Mouse (Mus musculus) c-Kit-positive CD71-positive TER-119-negative erythroid progenitor cells, embryonic 14.5 days (primary cell): ENCODE results near the gene Nav2.

Experiments
- DNase-seq: peaks from one replicate; pipeline ENCODE4 v3.0.0-alpha.2; 2013; ENCODE audit warnings: low read depth

The Nav2 gene

DNA sequence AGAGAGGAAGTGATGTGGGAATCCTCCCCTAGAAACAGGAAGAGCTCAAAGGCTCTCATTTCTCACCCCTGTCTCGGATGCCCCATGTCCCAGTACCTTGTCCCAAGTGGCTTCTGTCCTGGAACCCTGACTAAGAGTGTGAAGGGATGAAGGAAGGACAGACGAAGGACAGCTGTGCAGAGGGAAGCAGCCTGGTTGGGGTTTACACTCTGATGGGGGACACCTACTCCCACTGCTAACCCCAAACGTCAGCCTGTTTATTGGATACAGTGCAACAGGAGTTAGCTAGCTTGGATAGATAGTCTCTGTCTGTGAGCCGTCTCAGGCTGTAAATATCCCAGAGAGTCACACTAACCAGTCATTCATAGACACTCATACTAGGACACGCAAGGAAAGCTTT, 460.1 kb downstream of the Nav2 start:
- no peak for DNase-seq

- DNase-seq = no peak
Observed at GRCm38 (mm10) chr7:49369006-49369405, 460.5 kb downstream of the Nav2 start.

- DNase-seq = no peak
Observed at GRCm38 (mm10) chr7:49369809-49370473, 461.4 kb downstream of the Nav2 start.

GRCm38 (mm10) chr7:49371345-49371744, 462.8 kb downstream of the Nav2 start:
- DNase-seq = no peak

DNA sequence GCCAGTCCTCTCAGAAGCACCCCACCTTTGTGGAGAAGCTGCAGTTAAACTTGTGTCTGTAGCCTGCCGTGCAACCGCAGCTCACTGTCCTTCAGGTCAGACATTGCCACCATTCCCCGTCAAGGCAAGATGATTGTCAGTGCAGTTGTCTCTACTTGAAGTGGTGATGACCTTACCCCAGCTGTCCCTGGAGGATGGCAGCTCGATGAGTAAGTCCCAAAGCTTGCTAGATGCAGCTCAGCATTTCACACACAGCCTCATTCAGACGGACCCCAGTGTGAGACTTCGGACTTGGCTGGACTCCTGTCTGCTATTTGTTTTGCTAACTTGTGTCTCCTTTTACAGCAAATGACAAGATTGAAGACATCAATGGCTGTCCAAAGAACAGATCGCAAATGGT, 463.5 kb downstream of the Nav2 start:
- DNase-seq = no peak

DNA sequence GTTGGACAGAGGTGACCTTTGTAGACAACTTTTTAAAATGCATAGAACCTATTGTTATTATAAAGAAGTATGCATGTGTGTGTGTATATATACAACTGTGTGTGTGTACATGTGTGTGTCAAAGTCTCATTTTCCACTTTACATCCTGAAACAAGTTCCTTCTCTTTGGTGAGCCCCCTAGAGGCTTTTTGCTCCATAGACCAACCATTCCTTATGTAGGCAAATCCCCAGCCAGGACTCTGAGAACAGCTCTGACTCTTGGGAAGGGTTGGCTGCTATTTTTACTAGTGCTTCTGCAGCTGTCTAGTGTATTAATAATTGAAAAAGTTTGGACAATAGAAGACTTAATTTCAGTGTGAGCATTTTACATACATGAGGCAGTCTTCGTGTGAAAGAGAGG, 464.7 kb downstream of the Nav2 start:
- DNase-seq = no peak

GRCm38 (mm10) chr7:49373661-49374060, 465.1 kb downstream of the Nav2 start:
- DNase-seq = no peak

- DNase-seq = no peak
Observed at GRCm38 (mm10) chr7:49375499-49375974, 467.0 kb downstream of the Nav2 start.

DNA sequence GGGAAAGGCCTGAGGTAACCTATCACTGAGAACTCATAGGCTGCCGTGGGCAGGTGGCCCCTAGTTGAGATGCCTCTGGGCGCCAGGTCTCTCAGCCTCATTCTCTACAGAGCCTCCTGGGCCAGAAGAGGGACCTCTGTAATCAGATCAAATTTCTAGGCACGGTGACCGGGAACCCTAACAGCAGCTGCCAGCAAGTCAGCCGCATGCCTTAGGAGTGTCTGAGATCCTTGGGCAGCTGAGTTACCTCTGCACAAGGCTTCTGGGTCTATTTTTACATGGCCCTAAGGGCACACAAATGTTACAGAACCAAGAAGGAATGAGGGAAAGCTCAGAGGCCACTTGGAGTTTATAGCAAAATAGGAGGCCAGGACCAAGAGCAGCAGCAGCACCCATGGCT, 470.1 kb downstream of the Nav2 start:
- DNase-seq = no peak

- no peak for DNase-seq
Observed at GRCm38 (mm10) chr7:49380940-49381339, 472.4 kb downstream of the Nav2 start.

DNA sequence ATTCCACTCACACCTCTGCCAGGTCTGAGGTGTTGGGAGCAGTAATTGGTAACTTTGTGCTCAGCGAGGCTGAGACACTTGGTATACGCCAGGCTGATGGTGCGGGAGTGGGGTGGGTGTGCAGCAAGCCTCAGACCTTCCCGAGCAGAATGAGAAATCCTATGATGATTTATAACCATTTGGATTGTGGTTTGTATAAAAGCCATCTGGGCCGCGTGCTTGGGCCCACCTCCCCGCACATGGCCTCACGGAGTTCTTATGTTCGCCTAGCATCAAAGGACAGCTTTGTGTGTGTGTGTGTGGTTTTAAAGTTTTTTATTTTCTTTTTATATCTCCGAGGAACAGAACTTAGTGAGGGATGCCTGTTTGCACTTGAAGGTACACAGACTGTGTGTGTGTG, 474.4 kb downstream of the Nav2 start:
- no peak for DNase-seq

GRCm38 (mm10) chr7:49388137-49388536, 479.6 kb downstream of the Nav2 start:
- DNase-seq = no peak

GRCm38 (mm10) chr7:49390312-49390711, 481.8 kb downstream of the Nav2 start:
- DNase-seq = no peak

GRCm38 (mm10) chr7:49390829-49391228, 482.3 kb downstream of the Nav2 start:
- DNase-seq = no peak

DNA sequence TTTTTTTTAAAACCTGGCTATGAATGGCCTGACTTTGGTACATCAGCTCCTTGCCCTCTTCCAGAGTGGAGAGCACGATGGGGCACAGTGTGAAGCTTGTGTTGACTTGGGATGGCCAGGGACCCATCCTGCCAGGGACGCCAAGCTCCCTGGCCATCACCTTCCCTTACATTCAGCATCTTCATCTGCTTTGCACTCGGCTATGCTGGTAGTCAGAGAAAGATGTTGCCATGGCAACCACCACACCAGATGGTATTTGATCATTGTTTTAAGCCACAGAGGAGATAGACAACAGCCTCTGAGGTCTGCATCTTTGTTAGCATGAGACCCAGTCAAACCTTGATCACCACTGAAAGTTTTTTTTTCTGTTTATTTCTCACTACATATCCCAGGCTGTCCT, 483.7 kb downstream of the Nav2 start:
- DNase-seq = no peak

DNA sequence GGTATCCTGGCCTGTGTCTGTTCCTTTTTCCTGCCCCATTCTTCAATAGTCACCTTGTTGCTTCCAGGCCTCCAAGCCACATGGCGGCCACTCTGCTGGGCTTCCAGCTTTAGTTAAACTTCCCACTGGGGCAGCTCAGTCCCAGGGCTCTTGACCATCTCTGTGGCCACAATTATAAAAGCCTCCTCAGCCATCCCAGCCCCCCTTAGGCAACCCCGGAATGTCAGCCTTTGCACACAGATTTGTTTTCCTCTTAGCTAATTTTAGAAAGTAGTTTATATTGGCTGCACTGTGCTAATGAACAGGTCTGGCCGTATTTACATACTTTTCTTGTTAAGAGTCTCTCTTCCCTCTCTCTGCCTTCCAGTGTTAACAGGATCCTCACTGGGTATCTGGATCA, 484.3 kb downstream of the Nav2 start:
- DNase-seq = no peak

- no peak for DNase-seq
Observed at GRCm38 (mm10) chr7:49393857-49394256, 485.3 kb downstream of the Nav2 start.

- no peak for DNase-seq
Observed at GRCm38 (mm10) chr7:49396202-49396601, 487.7 kb downstream of the Nav2 start.

DNA sequence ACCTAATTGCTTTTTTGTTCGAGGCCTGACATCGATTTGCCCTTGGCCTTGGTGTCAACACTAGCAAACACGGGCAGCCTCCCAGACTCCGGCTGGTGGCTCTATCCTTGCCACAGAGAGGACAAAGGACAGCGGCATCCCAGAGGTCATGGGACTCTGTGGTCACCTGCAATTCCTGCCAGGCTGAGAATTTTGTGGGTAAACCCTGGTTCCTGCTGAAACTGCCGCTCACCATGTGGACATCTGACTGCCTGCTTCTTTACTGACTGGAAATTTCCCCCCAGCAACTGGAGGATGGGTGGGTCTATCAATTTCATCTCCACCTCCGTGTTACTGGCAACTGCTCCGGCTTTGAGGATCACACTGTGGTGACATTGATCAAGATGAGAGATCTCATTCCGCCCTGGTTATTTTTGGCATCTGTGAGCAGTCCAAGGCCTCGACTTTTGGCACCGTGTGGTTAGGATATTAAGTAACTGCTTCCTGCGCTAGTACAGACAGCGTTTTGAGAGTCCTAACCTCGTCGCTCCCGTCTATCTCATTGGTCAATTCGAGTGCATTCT, 489.0 kb downstream of the Nav2 start:
- no peak for DNase-seq

- no peak for DNase-seq
Observed at GRCm38 (mm10) chr7:49398020-49398516, 489.6 kb downstream of the Nav2 start.

- DNase-seq = peak; percentile 27
Observed at GRCm38 (mm10) chr7:49399314-49399713, 490.8 kb downstream of the Nav2 start.

DNA sequence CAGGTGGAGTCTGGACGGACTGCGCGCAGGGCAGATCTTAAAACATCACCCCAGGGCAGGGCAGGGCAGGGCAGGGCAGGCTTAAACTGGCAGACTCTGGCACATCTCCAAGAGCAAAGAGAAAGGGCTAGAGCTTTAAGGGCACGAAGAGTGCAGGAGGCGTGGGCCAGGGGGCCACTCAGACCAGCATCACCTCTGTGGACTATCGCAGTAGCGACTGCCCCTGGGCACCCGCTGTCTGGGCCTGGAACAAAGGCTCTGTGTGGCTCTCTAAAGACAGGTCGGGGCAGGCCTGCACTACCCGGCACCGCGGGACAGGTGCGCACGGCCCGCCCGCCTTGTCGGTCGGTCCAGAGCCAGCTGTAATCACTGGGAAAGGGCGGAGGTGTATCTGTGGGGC, 491.9 kb downstream of the Nav2 start:
- DNase-seq = no peak

- DNase-seq = no peak
Observed at GRCm38 (mm10) chr7:49402526-49402925, 494.0 kb downstream of the Nav2 start.

DNA sequence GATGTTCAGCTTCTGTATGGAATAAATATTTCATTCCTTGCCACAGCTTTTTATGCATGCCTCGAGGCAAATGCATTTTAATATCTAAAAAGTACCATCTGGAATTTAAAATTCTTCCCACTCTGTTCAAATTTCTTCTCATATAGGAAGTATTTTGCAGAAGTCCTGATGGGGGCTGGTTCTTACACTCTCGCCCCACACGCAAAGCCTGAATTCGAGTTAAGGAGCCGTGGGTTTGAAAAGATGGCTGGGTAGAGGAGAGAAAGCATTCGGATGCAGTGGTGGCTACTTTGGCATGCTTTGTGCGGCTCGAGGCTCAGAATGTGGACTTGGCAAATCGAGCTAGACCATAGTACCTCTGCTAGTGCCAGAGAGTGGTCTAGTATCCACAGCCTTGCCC, 499.2 kb downstream of the Nav2 start:
- DNase-seq = no peak
